Mouse (Mus musculus) heart, adult 8-10 months (tissue): Measurements from ENCODE around the gene Mmp9. TPM values are rescaled to one million over a fixed set of nuclear protein-coding genes. Genes with fewer than 3 reads are reported as not detected.

Experiments used
- DNase-seq: peaks from one replicate; pipeline ENCODE4 v3.0.0; 2022; ENCODE audit warnings: low spot score
- total RNA-seq, 4 experiments: library from RNA; stranded (reverse); gene quantifications; 2 replicates each; pipeline ENCODE4 v1.2.4; 2022

Mmp9 gene
- total RNA-seq, 4 experiments from 2014 or later: 0.84 to 1.2 (median 0.98) TPM

DNA sequence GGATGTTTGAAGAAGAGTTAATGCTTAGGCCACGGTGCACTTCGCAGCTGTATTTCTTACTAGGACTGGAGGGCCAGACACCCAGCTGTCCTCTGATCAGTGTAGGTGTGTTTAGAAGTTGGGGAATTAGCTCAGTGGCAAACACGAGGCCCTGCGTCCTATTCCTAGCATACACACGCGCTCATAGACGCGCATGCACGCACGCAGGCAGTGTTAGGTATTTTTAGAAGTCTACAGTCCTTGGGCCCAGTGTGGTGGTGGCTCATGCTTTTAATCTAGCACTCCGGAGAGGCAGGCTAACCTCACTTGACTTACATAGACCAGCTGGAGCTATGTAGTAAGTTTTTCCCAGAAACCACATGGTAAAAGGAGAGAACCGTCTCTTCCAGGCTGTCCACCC is 28.4 kb upstream of the Mmp9 start:
- peak; percentile 65 for DNase-seq

DNA sequence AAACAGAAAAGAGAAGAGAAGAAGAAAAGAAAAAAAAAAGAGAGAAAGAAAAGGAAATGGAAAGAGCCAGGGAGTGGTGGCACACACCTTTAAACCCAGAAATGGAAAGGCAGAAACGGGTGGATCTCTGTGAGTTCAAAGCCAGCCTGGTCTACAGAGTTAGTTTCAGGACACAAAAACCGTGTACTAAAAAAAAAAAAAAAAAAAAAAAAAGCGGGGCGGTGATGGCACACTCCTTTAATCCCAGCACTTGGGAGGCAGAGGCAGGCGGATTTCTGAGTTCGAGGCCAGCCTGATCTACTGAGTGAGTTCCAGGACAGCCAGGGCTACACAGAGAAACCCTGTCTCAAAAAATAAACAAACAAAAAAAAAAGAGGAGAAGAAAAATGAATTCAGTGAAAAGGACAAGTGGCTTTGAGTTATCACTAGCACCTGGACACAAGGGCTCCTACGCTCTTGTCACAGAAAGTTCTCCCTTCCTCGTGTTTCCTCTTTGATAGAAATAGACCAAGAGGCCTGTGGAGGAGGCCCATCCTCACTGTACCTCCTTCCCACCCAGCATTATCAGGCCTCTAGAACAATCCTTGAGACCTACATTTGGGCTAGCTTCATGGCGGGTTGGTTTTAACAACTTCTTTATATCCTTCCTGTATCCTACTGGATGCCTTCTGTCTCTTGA is 27.7 kb upstream of the Mmp9 start:
- no peak for DNase-seq

DNA sequence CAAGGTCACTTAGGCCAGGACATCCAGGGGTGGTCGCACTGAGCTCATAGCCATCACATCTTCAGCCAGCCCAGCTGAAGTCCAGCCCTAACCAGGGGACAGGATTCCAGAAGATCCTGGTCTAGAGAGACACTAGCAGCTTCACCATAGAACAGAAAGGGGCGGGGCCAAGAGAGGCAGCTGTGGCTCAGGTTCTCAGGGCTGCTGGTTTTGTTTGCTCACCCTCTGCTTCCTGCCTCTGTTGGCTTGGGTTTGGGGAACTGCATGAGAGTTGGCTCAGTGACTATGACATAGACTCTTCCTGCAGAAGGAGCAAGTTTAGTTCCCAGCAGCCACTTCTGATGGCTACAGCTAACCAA is 27.2 kb upstream of the Mmp9 start:
- DNase-seq: peak; percentile 55

DNA sequence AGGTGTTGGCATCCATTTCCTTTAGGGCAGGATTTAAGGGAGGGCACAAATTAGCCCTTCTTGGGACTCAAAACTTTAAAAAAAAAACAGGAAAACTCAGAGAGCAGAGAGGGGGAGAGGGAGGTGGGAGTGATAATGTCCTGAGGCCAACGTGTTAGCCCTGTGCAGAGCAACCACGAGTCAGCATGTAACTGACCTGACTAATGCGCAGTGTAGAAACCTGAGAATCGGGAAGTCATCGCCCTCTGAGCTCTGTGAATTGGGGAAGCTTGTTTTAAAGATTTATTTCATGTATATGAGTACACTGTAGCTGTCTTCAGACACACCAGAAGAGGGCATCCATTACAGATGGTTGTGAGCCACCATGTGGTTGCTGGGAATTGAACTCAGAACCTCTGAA is 23.8 kb upstream of the Mmp9 start:
- DNase-seq: no peak

DNA sequence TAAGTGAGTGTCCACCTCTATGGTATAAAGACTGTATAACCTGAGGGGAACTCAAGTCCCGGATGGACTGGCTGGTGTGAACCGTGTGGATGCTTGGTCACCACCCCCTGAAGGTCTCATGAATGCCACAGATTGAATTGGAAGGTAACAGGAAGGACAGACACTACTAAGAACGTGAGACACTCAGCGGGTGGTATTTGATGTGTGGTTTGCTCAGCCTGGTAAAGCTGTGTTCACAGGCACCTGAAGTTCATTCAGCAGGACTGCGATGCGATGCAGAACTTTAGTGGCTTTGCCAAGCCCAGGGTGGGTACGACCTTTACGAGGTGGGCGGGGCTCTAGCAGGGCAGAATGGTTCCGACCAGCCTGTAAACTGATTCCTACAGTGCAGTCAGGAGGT is 23.2 kb upstream of the Mmp9 start:
- DNase-seq: no peak

DNA sequence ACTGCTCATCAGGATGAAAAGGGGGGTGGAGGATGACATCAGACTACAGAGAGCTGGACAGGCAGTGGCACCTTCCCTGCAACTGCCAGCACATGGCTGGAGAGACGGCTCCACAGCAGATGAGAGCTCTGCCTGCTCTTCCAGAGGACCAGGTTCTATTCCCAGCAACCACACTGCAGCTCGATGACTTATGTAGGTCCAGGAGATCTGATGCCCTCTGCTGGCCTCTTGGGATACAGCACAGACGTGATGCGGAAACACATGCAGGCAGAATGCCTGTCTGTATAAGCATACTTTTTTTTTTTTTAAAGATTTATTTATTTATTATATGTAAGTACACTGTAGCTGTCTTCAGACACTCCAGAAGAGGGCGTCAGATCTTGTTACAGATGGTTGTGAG is 22.3 kb upstream of the Mmp9 start:
- no peak for DNase-seq

DNA sequence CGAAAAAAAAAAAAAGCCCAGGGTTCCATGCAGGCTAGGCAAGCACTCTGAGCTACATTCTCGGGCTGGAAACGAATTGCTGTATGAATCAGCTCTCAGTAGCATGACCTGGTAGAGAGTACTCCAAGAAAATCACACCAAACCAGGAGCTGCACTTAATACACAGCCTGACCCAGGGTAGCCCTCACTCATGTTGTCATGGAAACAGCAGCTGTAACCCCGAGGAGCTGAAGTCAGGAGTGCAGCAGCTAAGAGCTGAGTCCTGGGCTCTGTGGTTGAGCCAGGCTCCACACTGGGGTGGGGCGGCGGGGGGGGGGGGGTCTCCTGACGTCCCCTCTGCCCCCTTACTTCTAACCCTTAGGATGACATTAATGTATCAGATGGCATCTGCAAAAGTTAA is 18.6 kb upstream of the Mmp9 start:
- DNase-seq: no peak

DNA sequence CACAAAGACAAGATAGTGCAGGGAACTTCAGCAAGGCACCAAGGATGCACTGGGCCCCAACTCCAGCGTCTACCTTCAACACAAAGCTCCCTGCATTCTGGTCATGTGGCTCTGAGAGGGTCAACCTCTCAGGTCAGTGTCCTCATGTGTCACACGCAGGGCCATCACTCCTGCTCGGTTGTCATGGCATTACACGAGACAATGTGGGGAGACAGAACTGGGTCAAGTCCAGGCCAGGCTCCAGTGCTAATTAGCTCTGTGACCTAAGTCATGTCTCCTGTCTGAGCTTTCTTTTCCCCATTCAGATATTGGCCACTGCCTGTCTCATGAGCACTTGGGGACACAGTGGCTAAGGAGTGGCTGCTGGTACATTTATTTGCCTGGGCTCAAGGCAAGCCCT is 17.3 kb upstream of the Mmp9 start:
- no peak for DNase-seq

DNA sequence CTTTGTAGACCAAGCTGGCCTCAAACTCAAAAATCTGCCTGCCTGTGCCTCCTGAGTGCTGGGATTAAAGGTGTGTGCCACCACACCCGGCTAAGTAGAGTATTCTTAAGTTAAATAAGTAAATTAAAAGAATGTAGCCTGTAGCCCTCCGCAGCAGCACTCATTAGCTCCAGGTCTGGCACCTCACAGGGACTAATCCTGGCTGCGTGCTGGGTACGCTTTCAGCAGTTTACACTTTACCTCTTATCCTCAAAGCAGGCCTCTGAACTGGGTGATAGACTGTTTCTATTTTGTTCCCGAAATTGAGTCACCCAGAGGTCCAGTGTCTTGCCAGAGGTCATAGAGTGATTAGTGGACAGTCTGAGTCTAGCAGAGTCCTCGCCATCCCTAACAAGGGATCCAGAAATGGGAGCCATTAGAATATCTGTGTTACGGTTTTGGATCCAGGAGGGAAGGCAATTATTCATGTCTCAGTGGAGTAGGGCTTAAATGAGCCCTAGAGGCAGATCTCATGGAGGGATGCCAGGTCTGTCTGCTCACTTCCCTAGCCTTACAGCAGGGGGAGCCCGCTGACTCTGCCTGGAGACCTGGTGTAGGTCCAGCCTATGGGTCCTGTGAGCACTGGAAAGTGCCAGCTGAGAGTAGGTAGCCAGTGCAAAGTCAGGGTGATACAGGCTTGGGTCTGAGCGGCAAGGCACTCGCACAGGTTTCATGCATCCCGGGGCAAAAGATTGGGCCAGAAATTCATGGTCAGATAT is 16.3 kb upstream of the Mmp9 start:
- peak; percentile 92 for DNase-seq

DNA sequence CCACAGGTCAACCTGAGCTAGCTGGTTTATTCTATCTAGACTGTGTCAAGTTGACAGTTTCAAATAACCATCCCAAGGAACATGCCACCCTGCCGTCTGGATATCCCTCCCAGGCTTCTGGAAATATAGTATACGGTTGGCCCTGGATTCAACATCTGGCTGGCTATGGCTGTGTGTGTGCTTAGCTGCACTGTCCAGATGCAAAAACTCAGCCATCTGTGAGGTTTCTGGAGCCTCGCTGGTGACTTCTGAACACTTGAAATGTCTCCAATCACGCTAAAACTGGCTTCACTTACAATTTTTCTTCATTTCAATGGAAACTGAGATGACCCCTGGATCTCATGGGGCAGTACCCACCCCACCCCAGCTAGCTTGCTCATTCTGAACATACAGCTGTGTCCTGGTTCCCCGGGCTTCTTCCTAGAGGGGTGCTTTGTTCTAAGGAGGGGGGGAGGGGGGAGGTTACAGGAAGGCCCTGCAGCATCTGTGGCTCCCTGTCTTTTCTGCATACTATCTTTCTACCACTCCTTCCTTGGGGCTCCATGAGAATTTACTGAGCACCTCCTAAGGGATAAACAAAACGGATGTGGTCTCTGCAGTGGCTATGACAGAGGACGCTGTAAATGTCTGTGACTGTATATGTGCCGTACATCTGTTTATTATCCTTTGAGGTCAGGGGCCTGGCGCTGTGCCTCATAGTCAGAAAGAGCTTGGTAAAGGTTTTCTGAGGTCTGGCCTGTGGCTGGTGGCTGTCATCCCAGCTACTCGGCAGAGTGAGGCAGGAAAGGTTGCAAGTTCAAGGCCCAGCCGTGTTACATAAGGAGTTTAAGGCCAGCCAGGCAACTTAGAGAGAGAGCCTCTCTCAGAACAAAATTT is 9.6 kb upstream of the Mmp9 start:
- DNase-seq: no peak

DNA sequence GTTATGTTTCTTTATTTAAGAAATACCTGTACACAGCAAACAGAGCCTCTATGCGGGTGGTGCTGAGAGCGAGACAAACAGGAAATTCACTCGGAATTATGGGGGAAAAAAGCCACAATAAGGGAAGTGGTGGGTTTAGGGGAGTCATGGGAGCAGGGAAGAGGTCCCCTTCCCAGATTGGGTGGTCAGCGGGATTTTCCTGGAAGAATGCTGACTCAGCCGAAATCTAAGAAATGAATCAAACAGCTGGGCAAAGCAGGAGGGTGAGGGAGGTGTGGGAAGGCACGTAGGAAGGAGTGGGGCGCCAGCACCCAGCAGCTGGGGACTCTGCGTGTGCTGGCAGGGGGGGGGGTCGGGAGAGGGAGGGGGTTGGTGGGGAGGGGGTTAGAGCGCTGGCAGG is 7.0 kb upstream of the Mmp9 start:
- no peak for DNase-seq

DNA sequence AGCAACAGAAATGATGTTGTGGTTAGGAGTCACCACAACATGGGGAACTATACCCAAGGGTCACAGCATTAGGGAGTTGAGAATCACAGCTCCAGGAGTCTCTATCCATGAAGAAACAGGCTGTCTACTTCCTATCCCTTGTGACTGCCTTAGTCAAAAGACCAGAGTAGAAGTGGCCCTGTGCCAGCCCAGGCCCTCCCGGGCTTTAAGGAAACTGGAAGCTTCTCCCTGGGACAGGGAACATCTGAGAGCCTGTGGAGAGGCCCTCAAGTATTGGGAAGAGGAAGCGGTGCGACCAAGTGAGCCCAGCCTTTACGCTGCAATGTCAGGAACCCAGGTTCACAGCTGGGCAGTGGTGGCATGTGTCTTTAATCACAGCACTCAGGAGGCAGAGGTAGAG is 4.6 kb upstream of the Mmp9 start:
- no peak for DNase-seq

DNA sequence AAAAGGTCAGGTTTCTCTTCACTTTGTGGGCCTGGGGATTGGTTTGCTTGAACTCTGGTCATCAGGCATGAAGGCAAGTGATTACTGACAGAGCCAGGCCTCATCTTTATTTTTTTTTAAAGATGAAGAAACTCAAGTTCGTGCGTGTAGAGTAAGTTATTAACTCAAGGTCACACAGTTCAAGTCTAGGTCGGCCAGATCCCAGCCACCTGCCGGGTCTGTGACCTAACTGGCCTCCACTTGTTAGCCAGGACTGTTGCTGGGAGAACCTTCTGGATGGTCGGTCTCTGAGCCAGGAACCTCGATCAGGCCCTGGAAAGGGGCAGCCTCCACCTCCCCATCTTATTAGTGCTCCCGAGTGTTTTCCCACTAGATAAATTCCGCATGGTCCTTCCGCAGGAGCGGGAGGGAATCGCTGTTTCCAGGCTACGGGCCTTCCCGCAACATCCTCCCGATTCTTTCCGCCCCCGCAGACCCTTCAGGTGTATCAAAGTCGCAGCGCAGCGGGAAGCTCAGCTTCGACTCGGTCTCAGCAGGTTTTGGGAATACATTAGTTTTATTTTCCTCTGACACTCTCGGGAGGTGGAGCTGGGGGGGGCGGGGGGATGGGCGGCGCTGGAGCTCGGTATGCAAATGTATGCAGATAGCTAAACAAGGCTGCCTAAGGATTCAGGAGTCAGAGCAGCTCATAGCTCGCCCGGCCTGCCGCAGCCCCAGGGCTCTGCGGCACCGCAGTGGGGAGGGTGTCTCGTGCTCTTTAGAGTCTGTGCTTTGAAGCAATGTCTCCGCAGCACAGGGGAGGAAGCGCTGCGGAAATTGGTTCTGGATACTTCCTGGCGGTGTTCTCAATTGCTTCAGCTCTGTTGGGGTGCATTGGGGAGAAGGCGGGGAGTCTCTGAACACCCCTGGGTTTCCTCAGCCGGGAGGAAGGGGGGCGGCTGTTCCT is 2.2 kb upstream of the Mmp9 start:
- DNase-seq: no peak

DNA sequence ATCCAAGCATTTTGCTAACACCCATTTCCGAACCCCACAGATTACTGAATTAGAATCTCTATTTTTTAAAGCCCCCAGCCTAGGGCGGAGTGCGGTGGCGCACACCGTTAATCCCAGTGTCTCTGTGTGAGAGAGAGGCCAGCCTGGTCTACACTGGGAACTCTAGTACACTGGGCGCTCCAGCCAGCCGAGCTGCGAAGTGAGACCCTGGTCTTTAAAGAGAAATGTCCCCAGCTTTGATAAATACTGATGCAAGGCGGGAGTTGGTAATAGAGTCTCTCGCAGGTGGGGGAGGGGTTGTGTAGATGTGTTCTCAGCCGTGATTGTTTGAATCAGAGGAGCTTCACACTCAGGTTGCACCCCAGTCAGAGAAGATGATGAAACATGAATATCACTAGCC is 1.5 kb upstream of the Mmp9 start:
- no peak for DNase-seq

DNA sequence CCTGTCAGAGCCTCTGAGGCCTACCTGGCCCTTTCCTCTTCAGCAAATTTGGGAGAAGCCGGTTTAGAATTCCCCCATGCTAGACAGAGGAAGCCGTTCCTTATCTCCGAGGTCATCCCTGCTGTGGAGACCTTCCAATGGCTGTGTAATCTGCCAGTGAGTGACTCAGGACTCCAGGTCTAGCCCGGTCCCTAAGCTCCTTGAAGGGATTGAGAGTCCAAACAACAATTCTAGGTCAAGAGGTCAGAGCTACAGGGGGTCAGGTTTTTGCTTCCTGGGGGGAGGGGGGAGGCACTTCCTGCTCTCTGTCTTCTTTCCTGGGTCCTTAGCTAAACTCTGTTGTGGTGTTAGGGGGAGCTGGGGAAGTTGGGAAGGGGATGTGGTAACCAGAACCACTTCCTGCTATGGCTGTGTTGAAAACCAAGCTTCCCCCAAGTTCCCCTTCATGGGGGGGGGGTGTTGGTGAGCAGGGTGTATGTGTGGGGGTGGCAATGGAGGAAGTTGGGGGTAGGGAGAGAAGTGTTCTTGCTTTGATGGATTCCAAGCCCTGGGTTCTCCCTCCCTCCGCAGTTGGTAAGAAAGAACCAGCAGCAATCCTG is 2.2 kb downstream of the Mmp9 start:
- DNase-seq: peak; percentile 29

DNA sequence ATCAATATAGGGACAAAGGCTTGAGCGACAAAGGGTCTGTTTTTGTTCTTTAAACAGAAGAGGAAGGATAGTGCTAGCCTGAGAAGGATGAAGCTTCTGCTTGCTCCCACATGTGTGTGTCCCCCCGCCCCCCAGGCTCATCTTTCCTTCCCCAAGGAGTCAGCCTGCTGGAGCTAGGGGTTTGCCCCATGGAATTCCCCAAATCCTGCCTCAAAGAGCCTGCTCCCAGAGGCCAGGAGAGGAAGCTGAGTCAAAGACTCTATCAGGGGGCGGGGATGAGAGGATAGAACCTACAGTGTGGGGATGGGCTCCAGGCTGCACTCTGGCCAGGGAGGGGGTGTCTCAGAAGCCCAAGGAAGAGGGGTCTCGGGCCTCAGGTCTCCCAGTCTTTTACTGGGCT is 6.9 kb downstream of the Mmp9 start:
- no peak for DNase-seq

DNA sequence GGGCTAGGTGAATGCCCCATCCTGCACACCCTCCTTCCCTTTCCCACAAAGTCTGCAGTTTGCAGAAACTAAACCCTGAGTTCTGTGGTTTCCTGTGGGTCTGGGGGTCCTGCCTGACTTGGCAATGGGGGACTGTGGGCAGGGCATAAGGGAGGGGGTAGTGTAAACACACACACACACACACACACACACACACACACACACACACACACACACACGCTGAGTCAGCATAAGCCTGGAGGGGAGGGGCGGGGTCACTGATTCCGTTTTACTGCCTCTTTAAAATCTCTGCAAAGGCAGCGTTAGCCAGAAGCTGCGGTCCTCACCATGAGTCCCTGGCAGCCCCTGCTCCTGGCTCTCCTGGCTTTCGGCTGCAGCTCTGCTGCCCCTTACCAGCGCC is 7.3 kb downstream of the Mmp9 start:
- no peak for DNase-seq

DNA sequence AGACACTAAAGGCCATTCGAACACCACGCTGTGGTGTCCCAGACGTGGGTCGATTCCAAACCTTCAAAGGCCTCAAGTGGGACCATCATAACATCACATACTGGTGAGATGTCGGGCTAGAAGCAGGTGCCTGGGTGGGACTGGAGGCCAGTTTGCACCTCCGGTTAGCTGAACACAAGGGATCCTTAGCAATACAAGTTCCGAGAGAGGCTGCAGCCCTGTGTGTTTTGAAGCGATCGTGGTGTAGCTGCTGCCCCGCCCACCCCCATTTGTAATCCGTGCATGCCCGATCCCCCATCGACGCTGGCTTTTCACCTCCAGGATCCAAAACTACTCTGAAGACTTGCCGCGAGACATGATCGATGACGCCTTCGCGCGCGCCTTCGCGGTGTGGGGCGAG is 8.4 kb downstream of the Mmp9 start:
- DNase-seq: no peak

DNA sequence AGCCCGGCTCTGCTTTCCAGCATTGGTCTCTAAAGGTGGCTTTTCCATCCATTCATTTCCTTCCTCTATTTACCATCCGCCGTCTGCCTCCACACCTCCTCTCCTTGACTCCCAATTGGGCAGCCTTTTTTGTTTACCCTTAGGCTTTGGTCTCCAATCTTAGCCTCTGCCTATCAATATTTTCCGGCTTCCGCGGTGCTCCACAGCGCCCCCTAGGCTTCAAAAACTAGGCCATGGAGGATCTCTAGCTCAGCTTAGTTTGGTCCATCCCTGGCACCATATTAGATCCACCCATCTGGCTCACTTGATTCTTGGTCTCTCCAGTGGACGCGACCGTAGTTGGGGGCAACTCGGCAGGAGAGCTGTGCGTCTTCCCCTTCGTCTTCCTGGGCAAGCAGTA is 9.9 kb downstream of the Mmp9 start:
- no peak for DNase-seq

DNA sequence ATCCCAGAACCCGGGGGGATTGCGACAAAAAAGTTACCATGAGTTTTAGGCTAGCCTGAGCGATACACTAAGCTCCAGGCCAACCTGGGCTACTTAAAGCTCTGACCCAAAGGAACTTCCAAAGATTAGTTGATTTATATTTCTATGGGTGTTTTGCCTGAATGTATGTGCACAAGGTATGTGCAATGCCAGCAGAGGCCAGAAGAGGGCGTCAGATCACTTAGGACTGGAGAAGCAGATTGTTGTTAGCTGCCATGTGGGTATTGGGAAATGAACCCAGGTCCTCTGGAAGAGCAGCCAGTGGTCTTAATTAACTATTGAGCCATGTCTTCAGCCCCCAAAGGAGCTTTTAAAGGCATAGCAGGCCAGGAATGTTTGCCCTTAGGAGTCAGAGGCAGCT is 11.2 kb downstream of the Mmp9 start:
- no peak for DNase-seq

DNA sequence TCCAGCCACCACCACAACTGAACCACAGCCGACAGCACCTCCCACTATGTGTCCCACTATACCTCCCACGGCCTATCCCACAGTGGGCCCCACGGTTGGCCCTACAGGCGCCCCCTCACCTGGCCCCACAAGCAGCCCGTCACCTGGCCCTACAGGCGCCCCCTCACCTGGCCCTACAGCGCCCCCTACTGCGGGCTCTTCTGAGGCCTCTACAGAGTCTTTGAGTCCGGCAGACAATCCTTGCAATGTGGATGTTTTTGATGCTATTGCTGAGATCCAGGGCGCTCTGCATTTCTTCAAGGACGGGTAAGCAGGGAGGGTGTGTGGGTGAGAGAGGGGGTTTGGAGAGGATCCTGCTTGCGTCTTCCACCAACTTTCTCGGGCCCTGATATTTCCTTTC is 11.9 kb downstream of the Mmp9 start:
- no peak for DNase-seq
